Mouse (Mus musculus) embryonic fibroblast, embryonic 13.5 days (primary cell): ENCODE data around the gene Arhgap23.

Source experiments
- CTCF ChIP-seq: IDR thresholded peaks from 2 replicates; pipeline ENCODE4 v1.5.1; 2011; ENCODE audit warnings: mild to moderate bottlenecking, control low read depth, low read length, moderate library complexity, borderline replicate concordance; ENCODE audit not compliant: insufficient read depth
- POLR2A ChIP-seq: IDR thresholded peaks from 2 replicates; pipeline ENCODE4 v1.6.1; 2011; ENCODE audit warnings: low read depth, mild to moderate bottlenecking, control low read depth, low read length, moderate library complexity

DNA sequence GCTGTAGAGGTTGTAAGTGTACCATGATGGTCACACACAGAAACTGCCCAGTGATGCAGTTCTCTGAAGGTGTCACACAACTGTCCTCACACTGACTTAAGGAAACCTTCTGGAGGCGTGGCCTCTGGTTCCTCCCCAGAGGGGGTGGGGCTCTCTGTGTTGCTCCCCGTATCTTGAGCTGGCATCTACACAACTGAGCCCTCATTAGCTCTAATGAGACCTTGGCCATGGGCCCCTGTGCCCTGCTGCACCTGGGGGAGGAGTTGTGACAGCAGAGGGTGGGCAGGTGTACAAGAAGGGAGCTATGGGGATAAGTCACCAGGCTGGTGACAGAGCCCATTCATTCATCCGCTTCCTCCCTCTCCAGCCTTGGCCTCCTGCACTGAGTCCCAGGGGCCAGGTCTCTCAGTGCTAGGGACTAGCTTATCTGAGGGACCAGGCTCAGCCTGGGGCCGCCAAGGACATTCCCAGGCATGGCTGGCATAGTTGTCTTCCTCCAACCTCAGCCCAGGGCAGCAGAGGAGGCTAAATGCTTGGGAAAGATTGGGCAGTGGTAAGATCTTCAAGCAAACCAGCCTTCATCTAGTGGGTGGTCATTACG lies 8.9 kb downstream of the Arhgap23 start:
- TF ChIP-seq CTCF = no peak
- no peak for TF ChIP-seq POLR2A
